Mouse (Mus musculus) intestine, embryonic 14.5 days (tissue): Measurements from ENCODE around the gene Fam193a. TPM values are rescaled to one million over a fixed set of nuclear protein-coding genes. Genes with fewer than 3 reads are reported as not detected.

ENCODE experiments used
- ATAC-seq: fragments of 200-750 bp; cut with Nextera tagmentation; replicated peaks from 2 replicates; pipeline ENCODE4 v1.8.0; 2017; ENCODE audit warnings: low read depth, moderate number of reproducible peaks, moderate TSS enrichment, moderate library complexity; ENCODE audit not compliant: low FRiP score, low TSS enrichment
- DNase-seq: peaks from one replicate; pipeline ENCODE4 v3.0.0-alpha.2; 2018; ENCODE audit warnings: low spot score
- H3K27ac ChIP-seq: fragments of 300-500 bp; sonication (generic); 2 replicates; pipeline ENCODE4 v1.5.1; 2014; ENCODE audit warnings: low read depth, mild to moderate bottlenecking, control low read depth
- H3K27me3 ChIP-seq: fragments of 300-500 bp; sonication (generic); replicated peaks from 2 replicates; pipeline ENCODE4 v1.6.1; 2014; ENCODE audit warnings: low read length, control low read depth; ENCODE audit not compliant: control insufficient read depth, insufficient read depth
- H3K36me3 ChIP-seq: fragments of 300-500 bp; sonication (generic); 2 replicates; pipeline ENCODE4 v1.6.1; 2014; ENCODE audit warnings: low read length, control low read depth; ENCODE audit not compliant: control insufficient read depth, insufficient read depth
- H3K4me1 ChIP-seq: fragments of 300-500 bp; sonication (generic); replicated peaks from 2 replicates; pipeline ENCODE4 v1.6.1; 2014; ENCODE audit warnings: low read length, control low read depth, mixed read lengths; ENCODE audit not compliant: control insufficient read depth, insufficient read depth
- H3K4me2 ChIP-seq: fragments of 300-500 bp; sonication (generic); 2 replicates; pipeline ENCODE4 v1.6.1; 2014; ENCODE audit warnings: low read length
- H3K4me3 ChIP-seq: fragments of 300-500 bp; sonication (generic); 2 replicates; pipeline ENCODE4 v1.5.1; 2014; ENCODE audit warnings: low read depth, low read length, control low read depth, mixed read lengths
- H3K9ac ChIP-seq: fragments of 300-500 bp; sonication (generic); 2 replicates; pipeline ENCODE4 v1.6.1; 2014; ENCODE audit warnings: mild to moderate bottlenecking, low read length
- H3K9me3 ChIP-seq: fragments of 300-500 bp; sonication (generic); 2 replicates; pipeline ENCODE4 v1.6.1; 2016; ENCODE audit warnings: low read length, control low read depth; ENCODE audit not compliant: control insufficient read depth
- WGBS: fragments of 180-500 bp; shearing (Covaris S2); extraction: QIAGEN DNeasy Blood & Tissue Kit; methylation state at CpG from one replicate; pipeline ENCODE4 v1.1.7; 2014; 5-methylcytosine and 5-hydroxymethylcytosine counted together
- polyA plus RNA-seq: library from polyadenylated mRNA; unstranded; fragments of >200 nt; fragmentation: Nextera tagmentation; extraction: Ambion mirVana; gene quantifications from 2 replicates; pipeline ENCODE4 v1.2.1, GENCODE M21; 2014

Fam193a gene
- 13.0 and 16.0 TPM in 2 replicates for polyA plus RNA-seq

- peak within 1 kb of the TSS; percentile 92 for H3K4me3 ChIP-seq
- H3K9ac ChIP-seq, result peak within 1 kb of the TSS; percentile 87
Measured at GRCm38 (mm10) chr5:34369341-34370021, at the start of gene Fam193a. Gene Fam193a, plus strand, starts transcription at chr5:34369933.

GRCm38 (mm10) chr5:34321236-34321635 lies 48.5 kb upstream of the Fam193a start:
- Histone ChIP-seq H3K4me1 (no peaks in the 10 kb centered on the region), H3K4me2 (no peak overlapping the region), H3K9ac (no peak overlapping the region), H3K27me3 (no peaks in the 10 kb centered on the region), H3K27ac (no peak overlapping the region), H3K4me3 (no peak overlapping the region), H3K36me3 (no peaks in the 10 kb centered on the region), H3K9me3 (no peaks in the 10 kb centered on the region)
- WGBS, result 82% methylated on average over 4 of the region's 4 CpGs
- no peak for ATAC-seq
- DNase-seq, result no peak

More at GRCm38 (mm10) chr5:34369341-34370021, at the start of gene Fam193a:
- H3K27ac ChIP-seq, result peak within 1 kb of the TSS; percentile 75
- ATAC-seq (peak; percentile 99), DNase-seq (peak; percentile 95)
- no peaks in the 10 kb centered on the region for H3K36me3 ChIP-seq
- under 1% methylated on average over 47 of the region's 64 CpGs for WGBS
- H3K27me3 ChIP-seq, result no peaks in the 10 kb centered on the region
- no peaks in the 10 kb centered on the region for H3K9me3 ChIP-seq
- peak within 1 kb of the TSS; percentile 75 for H3K4me2 ChIP-seq
- H3K4me1 ChIP-seq, result peaks cover 16% of the 10 kb centered on the region

- H3K27me3 ChIP-seq, result no peaks in the 10 kb centered on the region
- no peak for ATAC-seq
Measured at GRCm38 (mm10) chr5:34325286-34325685, 44.4 kb upstream of the Fam193a start.

GRCm38 (mm10) chr5:34326249-34326691 lies 43.5 kb upstream of the Fam193a start:
- H3K4me3 ChIP-seq, result no peak overlapping the region

More at GRCm38 (mm10) chr5:34325286-34325685, 44.4 kb upstream of the Fam193a start:
- Histone ChIP-seq H3K4me1 (0 out of 2 replicates have a peak, but pooled peaks cover 7% of the 10 kb centered on the region), H3K4me3 (no peak overlapping the region), H3K9ac (no peak overlapping the region), H3K4me2 (no peak overlapping the region), H3K27ac (no peak overlapping the region), H3K9me3 (no peaks in the 10 kb centered on the region), H3K36me3 (no peaks in the 10 kb centered on the region)
- no peak for DNase-seq

GRCm38 (mm10) chr5:34326875-34327576 lies 42.7 kb upstream of the Fam193a start:
- ATAC-seq (peak; percentile 56), DNase-seq (peak; percentile 81)
- 10% methylated on average over 31 of the region's 31 CpGs for WGBS
- Histone ChIP-seq H3K4me2 (peak overlapping the region; percentile 65), H3K4me1 (0 out of 2 replicates have a peak, but pooled peaks cover 7% of the 10 kb centered on the region), H3K4me3 (peak overlapping the region; percentile 30), H3K27me3 (no peaks in the 10 kb centered on the region), H3K9ac (peak overlapping the region; percentile 56), H3K27ac (no peak overlapping the region), H3K9me3 (no peaks in the 10 kb centered on the region), H3K36me3 (no peaks in the 10 kb centered on the region)

More at GRCm38 (mm10) chr5:34326249-34326691, 43.5 kb upstream of the Fam193a start:
- 26% methylated on average over 4 of the region's 4 CpGs for WGBS
- ATAC-seq (0 out of 2 replicates have a peak, but pooled peaks have one; percentile 26), DNase-seq (peak; percentile 55)
- peak overlapping the region; percentile 65 for H3K4me2 ChIP-seq
- no peaks in the 10 kb centered on the region for H3K36me3 ChIP-seq
- H3K9ac ChIP-seq, result no peak overlapping the region; the same call in 1 of the 2 replicates
- 0 out of 2 replicates have a peak, but pooled peaks cover 7% of the 10 kb centered on the region for H3K4me1 ChIP-seq
- H3K27me3 ChIP-seq, result no peaks in the 10 kb centered on the region
- no peaks in the 10 kb centered on the region for H3K9me3 ChIP-seq
- H3K27ac ChIP-seq, result no peak overlapping the region

GRCm38 (mm10) chr5:34330136-34330535 lies 39.6 kb upstream of the Fam193a start:
- Histone ChIP-seq H3K4me1 (peaks cover 8% of the 10 kb centered on the region; the same call in 1 of the 2 replicates), H3K4me2 (no peak overlapping the region), H3K36me3 (no peaks in the 10 kb centered on the region), H3K27ac (no peak overlapping the region), H3K27me3 (no peaks in the 10 kb centered on the region), H3K4me3 (no peak overlapping the region), H3K9ac (no peak overlapping the region), H3K9me3 (no peaks in the 10 kb centered on the region)
- DNase-seq, result no peak
- ATAC-seq, result no peak
- WGBS, result 78% methylated on average over 2 of the region's 2 CpGs

DNA sequence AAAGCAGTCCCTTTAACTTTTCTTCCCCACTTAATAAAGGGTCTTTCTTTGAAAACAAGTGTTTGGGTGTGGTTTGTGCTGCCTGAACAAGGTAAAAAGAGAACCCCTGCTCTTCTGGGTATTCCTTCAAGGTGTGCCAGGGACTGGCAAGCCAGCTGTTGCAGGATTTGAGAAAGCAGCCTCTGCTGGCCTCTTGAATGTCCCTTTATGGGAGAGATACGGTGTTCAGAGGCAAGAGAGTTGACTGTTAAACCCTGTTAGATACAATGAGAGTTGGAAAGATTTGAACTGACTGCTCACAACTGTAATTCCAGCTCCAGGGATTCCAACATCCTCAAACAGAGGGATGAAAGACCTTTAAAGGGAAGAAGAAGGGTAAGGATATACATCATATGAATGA lies 35.7 kb upstream of the Fam193a start:
- ATAC-seq, result no peak
- Histone ChIP-seq H3K9me3 (no peaks in the 10 kb centered on the region), H3K4me1 (peaks cover 14% of the 10 kb centered on the region), H3K4me3 (no peak overlapping the region), H3K9ac (no peak overlapping the region), H3K27me3 (no peaks in the 10 kb centered on the region), H3K27ac (no peak overlapping the region), H3K4me2 (no peak overlapping the region), H3K36me3 (peaks cover 6% of the 10 kb centered on the region; the same call in 1 of the 2 replicates)
- 82% methylated on average over 1 of the region's 1 CpGs for WGBS
- DNase-seq, result no peak

DNA sequence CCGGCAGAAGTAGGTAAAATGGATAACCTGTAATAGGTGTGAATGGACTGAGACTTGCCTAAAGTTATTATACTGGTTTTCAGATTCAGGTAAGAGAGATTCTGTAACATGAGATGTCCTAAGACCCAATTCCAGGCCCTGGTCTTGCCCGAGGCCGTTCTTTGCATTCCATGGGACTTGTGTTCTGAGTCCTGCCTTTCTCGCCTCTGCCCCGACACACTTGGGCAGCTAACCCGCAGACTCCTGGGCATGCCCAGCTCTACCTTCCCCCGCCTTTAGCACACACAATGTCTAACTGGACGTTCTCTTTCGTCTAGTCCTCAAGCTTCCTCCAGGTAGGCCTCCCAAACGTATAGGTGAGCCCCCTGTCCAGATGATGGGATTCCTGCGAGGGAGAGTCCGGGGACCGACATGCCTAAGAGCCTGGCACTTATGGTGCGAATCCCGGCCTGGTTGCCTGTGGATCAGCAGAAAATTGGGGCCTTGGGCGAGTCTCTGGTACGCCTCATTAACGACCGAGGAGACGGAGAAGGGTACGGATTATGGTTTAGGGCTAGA lies 34.1 kb upstream of the Fam193a start:
- H3K4me3 ChIP-seq, result peak overlapping the region; percentile 73
- WGBS, result 1% methylated on average over 21 of the region's 21 CpGs
- H3K36me3 ChIP-seq, result peaks cover 11% of the 10 kb centered on the region; the same call in 1 of the 2 replicates
- no peaks in the 10 kb centered on the region for H3K9me3 ChIP-seq
- H3K9ac ChIP-seq, result peak overlapping the region; percentile 98
- ATAC-seq (no peak; the same call in none of the 2 replicates), DNase-seq (no peak)
- peak overlapping the region; percentile 95 for H3K4me2 ChIP-seq
- H3K27me3 ChIP-seq, result no peaks in the 10 kb centered on the region
- H3K27ac ChIP-seq, result peak overlapping the region; percentile 88
- peaks cover 14% of the 10 kb centered on the region for H3K4me1 ChIP-seq
